Mouse (Mus musculus) hindbrain, embryonic 16.5 days (tissue): ENCODE data around the gene Ptpn3. TPM values are rescaled to one million over a fixed set of nuclear protein-coding genes. Genes with fewer than 3 reads are reported as not detected.
"Not testable (repeated sequence)": the region's sequence is repeated elsewhere in the genome, so short reads cannot be mapped to it uniquely, and the experiment has no call there.

ENCODE experiments used
- ATAC-seq: fragments of 200-750 bp; cut with Nextera tagmentation; 2 replicates; pipeline ENCODE4 v1.8.0; 2017; ENCODE audit warnings: moderate TSS enrichment, moderate library complexity
- H3K27ac ChIP-seq: fragments of 300-500 bp; sonication (generic); 2 replicates; pipeline ENCODE4 v1.5.1; 2014; ENCODE audit warnings: low read depth, mild to moderate bottlenecking, control low read depth, low read length, moderate library complexity
- H3K27me3 ChIP-seq: fragments of 300-500 bp; sonication (generic); replicated peaks from 2 replicates; pipeline ENCODE4 v1.6.1; 2014; ENCODE audit warnings: low read length; ENCODE audit not compliant: control insufficient read depth, insufficient read depth
- H3K36me3 ChIP-seq: fragments of 300-500 bp; sonication (generic); 2 replicates; pipeline ENCODE4 v1.6.1; 2014; ENCODE audit warnings: mild to moderate bottlenecking, low read length, moderate library complexity, mixed read lengths; ENCODE audit not compliant: control insufficient read depth, insufficient read depth
- H3K4me1 ChIP-seq: fragments of 300-500 bp; sonication (generic); 2 replicates; pipeline ENCODE4 v1.6.1; 2014; ENCODE audit warnings: low read depth, low read length; ENCODE audit not compliant: control insufficient read depth, insufficient read depth
- H3K4me2 ChIP-seq: fragments of 300-500 bp; sonication (generic); 2 replicates; pipeline ENCODE4 v1.6.1; 2014; ENCODE audit warnings: mild to moderate bottlenecking, low read length, control low read depth, moderate library complexity
- H3K4me3 ChIP-seq: fragments of 300-500 bp; sonication (generic); 2 replicates; pipeline ENCODE4 v1.5.1; 2014; ENCODE audit warnings: mild to moderate bottlenecking, low read length, control low read depth, moderate library complexity
- H3K9ac ChIP-seq: fragments of 300-500 bp; sonication (generic); 2 replicates; pipeline ENCODE4 v1.6.1; 2014; ENCODE audit warnings: low read depth, mild to moderate bottlenecking, control low read depth, low read length, moderate library complexity
- H3K9me3 ChIP-seq: fragments of 300-500 bp; sonication (generic); 2 replicates; pipeline ENCODE4 v1.6.1; 2014; ENCODE audit warnings: mild to moderate bottlenecking, low read length, moderate library complexity; ENCODE audit not compliant: control insufficient read depth
- WGBS: fragments of 180-500 bp; shearing (Covaris S2); extraction: QIAGEN DNeasy Blood & Tissue Kit; methylation state at CpG from one replicate; pipeline ENCODE4 v1.1.7; 2014; 5-methylcytosine and 5-hydroxymethylcytosine counted together
- polyA plus RNA-seq: library from polyadenylated mRNA; unstranded; fragments of >200 nt; fragmentation: Nextera tagmentation; extraction: Ambion mirVana; gene quantifications from 2 replicates; pipeline ENCODE4 v1.2.1, GENCODE M21; 2015

Ptpn3 gene
- polyA plus RNA-seq, 1 experiment from 2014 or later, result 2.8 TPM

GRCm38 (mm10) chr4:57273532-57274502 lies 27.8 kb downstream of the Ptpn3 start:
- Histone ChIP-seq H3K4me1 (peaks cover 8% of the 10 kb centered on the region; the same call in 1 of the 2 replicates), H3K9me3 (no peaks in the 10 kb centered on the region), H3K27ac (no peak overlapping the region), H3K4me2 (no peak overlapping the region), H3K27me3 (no peaks in the 10 kb centered on the region), H3K36me3 (no peaks in the 10 kb centered on the region), H3K4me3 (no peak overlapping the region), H3K9ac (no peak overlapping the region; the same call in 1 of the 2 replicates)
- no peak for ATAC-seq
- WGBS, result 44% methylated on average over 15 of the region's 15 CpGs

DNA sequence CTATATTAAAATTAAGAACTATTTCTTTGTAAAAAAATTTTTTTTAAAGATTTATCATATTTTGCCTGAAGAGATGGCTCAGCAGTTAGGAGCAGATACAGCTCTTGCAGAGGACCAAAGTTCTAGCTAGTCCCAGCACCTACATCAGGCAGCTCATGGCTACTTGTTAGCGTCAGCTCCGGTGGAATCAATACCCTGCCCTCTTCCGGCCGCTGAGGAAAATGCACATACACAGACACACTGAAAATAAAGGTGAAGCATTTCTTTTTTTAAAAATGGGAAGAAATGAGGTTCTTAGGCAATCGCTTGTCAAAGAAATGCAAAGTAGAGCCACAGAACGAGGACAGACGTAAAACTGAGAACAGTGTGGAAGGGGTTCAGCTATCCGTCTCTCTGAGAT lies 30.6 kb downstream of the Ptpn3 start:
- H3K4me2 ChIP-seq, result no peak overlapping the region
- no peak overlapping the region for H3K27ac ChIP-seq
- no peak overlapping the region for H3K9ac ChIP-seq
- no peak for ATAC-seq
- no peaks in the 10 kb centered on the region for H3K36me3 ChIP-seq
- no peak overlapping the region for H3K4me3 ChIP-seq
- peaks cover 8% of the 10 kb centered on the region; the same call in 1 of the 2 replicates for H3K4me1 ChIP-seq
- 89% methylated on average over 8 of the region's 8 CpGs for WGBS
- no peaks in the 10 kb centered on the region for H3K27me3 ChIP-seq
- H3K9me3 ChIP-seq, result no peaks in the 10 kb centered on the region

GRCm38 (mm10) chr4:57270489-57270888 lies 31.1 kb downstream of the Ptpn3 start:
- ATAC-seq, H3K9ac ChIP-seq: not testable (repeated sequence)
- 95% methylated on average over 5 of the region's 5 CpGs for WGBS

DNA sequence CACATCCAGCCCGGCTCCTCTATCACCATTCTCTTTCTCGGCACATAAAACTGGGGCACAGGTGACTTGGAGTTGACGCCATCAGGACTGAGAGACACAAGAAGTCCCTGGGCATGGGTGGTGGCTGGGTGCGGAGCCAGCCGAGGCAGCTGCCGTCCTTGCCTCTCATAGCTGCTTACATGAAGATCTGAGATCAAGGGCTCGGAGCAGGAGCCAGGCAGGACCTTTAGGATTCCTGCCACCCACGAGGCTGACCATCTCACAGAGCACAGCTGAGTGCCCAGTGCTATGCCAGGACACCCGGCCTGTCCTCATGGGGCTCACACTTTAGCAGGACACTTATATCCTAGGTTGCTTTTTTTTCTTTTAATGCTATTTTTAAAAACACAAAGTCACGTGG lies 32.3 kb downstream of the Ptpn3 start:
- H3K36me3 ChIP-seq, result no peaks in the 10 kb centered on the region
- no peak overlapping the region for H3K9ac ChIP-seq
- H3K27ac ChIP-seq, result no peak overlapping the region
- WGBS, result 88% methylated on average over 10 of the region's 10 CpGs
- no peaks in the 10 kb centered on the region for H3K9me3 ChIP-seq
- peaks cover 4% of the 10 kb centered on the region; the same call in 1 of the 2 replicates for H3K4me1 ChIP-seq
- no peak overlapping the region for H3K4me3 ChIP-seq
- H3K4me2 ChIP-seq, result no peak overlapping the region
- no peaks in the 10 kb centered on the region for H3K27me3 ChIP-seq
- ATAC-seq, result no peak

More at GRCm38 (mm10) chr4:57270489-57270888, 31.1 kb downstream of the Ptpn3 start:
- not testable (repeated sequence) for H3K4me1 ChIP-seq, H3K4me2 ChIP-seq, H3K27me3 ChIP-seq, H3K9me3 ChIP-seq, H3K27ac ChIP-seq, H3K36me3 ChIP-seq, H3K4me3 ChIP-seq

DNA sequence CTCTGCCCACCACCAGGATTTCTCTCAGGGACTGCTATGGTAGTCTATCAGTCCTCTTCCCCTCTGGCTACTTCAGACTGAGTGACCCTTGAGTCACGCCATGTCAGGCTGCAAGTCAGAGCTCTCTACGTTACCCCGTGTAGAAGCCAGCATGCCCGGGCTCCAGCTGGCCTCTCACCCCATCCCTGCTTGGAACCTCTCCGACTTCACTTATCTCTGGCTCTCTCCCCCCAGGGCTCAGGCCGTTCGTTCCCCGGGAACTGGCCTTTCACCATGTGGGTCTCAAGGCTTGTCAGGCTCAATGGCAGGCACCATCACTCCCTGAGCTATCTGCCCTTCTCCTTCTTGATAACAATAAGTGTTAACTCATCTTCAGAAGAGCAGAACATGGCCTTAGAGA lies 33.3 kb downstream of the Ptpn3 start:
- no peaks in the 10 kb centered on the region; the same call in 1 of the 2 replicates for H3K4me1 ChIP-seq
- no peaks in the 10 kb centered on the region for H3K36me3 ChIP-seq
- no peaks in the 10 kb centered on the region for H3K9me3 ChIP-seq
- no peak overlapping the region for H3K4me2 ChIP-seq
- no peak for ATAC-seq
- H3K27me3 ChIP-seq, result no peaks in the 10 kb centered on the region
- H3K4me3 ChIP-seq, result no peak overlapping the region
- no peak overlapping the region for H3K9ac ChIP-seq
- H3K27ac ChIP-seq, result no peak overlapping the region
- 90% methylated on average over 8 of the region's 8 CpGs for WGBS

DNA sequence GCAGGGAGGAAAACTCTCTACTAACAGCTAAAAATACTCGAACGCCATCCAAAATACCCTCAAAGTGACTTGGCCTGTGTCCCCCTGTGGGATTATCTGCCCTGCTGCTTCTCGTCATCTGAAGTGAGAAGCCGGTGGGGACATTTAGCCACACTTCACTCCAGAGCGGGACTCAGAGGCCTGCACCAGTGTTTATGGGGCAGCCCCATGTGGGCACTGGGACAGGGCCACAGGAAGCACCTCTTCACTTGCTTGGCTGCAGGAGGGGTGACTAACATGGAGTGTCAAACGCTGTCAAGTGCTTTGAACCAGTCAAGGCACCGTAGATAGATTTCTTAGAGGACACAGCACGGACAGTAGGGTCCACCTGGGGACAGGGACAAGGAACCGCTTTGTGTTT lies 35.2 kb downstream of the Ptpn3 start:
- 77% methylated on average over 9 of the region's 9 CpGs for WGBS
- H3K27ac ChIP-seq, result no peak overlapping the region

DNA sequence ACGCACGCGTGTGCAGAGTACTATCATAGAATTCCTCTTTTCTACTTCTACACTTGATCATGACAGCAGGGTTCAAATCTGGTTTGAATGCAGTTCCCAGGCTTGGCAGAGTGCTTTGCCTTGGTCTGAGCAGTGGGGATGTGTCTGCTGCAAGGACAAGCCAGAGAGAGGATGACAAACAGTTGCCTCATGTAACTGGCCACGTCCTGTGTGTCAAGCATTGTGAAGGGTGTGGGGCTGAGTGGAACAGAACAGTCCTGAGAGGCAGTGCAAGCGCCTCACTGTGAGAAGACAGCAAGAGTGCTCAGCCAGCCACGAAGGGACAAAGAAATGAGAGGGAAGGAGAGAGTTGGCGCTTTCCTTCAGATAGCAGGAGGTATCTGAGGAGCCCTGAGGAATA lies 37.9 kb downstream of the Ptpn3 start:
- H3K27me3 ChIP-seq, result no peaks in the 10 kb centered on the region
- no peaks in the 10 kb centered on the region for H3K9me3 ChIP-seq
- WGBS, result 76% methylated on average over 7 of the region's 7 CpGs
- ATAC-seq, result no peak
- H3K4me3 ChIP-seq, result no peak overlapping the region
- H3K27ac ChIP-seq, result no peak overlapping the region
- no peaks in the 10 kb centered on the region for H3K36me3 ChIP-seq
- H3K4me2 ChIP-seq, result no peak overlapping the region
- H3K9ac ChIP-seq, result no peak overlapping the region
- H3K4me1 ChIP-seq, result no peaks in the 10 kb centered on the region; the same call in 1 of the 2 replicates

More for the DNA sequence above, 35.2 kb downstream of the Ptpn3 start:
- ATAC-seq, result no peak
- no peaks in the 10 kb centered on the region for H3K4me1 ChIP-seq
- no peaks in the 10 kb centered on the region for H3K36me3 ChIP-seq
- no peak overlapping the region for H3K4me2 ChIP-seq
- H3K9me3 ChIP-seq, result no peaks in the 10 kb centered on the region
- no peak overlapping the region for H3K4me3 ChIP-seq
- no peak overlapping the region for H3K9ac ChIP-seq
- H3K27me3 ChIP-seq, result no peaks in the 10 kb centered on the region

DNA sequence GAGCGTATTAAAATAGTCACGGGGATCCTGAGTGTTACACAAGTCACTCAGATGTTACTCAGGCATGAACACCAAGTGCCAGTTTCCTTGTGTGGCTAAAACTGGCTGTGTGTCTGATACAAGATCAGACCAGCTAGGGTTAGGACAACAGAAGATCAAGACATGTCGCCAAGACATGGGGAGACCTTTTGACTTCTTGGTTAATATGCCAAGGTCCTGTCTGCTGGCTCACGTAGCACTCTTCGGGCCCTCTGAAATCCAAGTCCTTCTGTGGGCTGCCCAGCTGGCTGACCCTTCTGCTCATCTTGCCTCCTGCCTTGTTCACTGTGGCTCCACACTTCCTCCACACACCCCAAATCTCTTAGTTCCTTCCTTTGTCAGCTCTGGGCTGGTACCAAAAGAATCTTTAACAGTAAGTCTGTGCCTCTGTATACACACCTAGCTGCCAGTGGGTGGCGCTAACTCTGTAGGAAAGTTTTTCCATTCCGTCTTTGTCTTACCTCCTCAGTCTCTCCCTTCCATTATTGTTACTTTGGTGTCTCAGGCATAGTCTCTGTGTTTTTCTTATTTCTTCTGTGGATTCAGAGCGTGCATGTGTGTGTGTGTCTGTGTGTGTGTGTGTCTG lies 38.5 kb downstream of the Ptpn3 start:
- ATAC-seq, result no peak; the same call in 1 of the 2 replicates
- no peaks in the 10 kb centered on the region for H3K27me3 ChIP-seq
- 72% methylated on average over 8 of the region's 8 CpGs for WGBS
- H3K36me3 ChIP-seq, result no peaks in the 10 kb centered on the region
- H3K4me2 ChIP-seq, result no peak overlapping the region
- no peak overlapping the region for H3K27ac ChIP-seq
- H3K4me1 ChIP-seq, result peaks cover 4% of the 10 kb centered on the region
- no peak overlapping the region for H3K4me3 ChIP-seq
- H3K9ac ChIP-seq, result no peak overlapping the region
- no peaks in the 10 kb centered on the region for H3K9me3 ChIP-seq

GRCm38 (mm10) chr4:57262451-57262850 lies 39.2 kb downstream of the Ptpn3 start:
- 88% methylated on average over 8 of the region's 8 CpGs for WGBS
- no peak overlapping the region for H3K4me2 ChIP-seq
- ATAC-seq, result no peak
- peaks cover 6% of the 10 kb centered on the region for H3K4me1 ChIP-seq
- H3K27me3 ChIP-seq, result no peaks in the 10 kb centered on the region
- no peak overlapping the region for H3K4me3 ChIP-seq
- no peak overlapping the region for H3K9ac ChIP-seq
- H3K9me3 ChIP-seq, result no peaks in the 10 kb centered on the region
- no peaks in the 10 kb centered on the region for H3K36me3 ChIP-seq
- H3K27ac ChIP-seq, result no peak overlapping the region
